27 mouse cellular contexts compared by ENCODE assay signal in the genomic region with DNA sequence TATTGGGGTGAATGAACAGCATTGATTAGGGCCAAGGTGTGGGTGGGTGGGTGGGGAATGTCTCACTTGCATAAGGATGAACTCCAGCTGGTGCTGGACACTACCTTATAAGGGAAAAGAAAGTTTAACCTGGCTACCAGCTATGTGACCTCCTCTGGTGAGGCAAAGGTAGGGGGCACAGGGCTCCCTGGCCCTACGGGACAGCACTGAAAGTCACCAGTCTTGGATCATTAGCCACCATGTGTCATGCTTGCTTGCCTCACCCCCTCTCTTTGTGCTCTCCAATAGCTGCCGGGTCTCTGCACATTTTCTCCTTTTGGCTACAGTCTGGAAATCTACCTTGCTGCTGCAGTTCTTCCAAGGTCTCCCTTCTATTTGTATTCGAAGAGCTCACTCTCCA. TPM values are rescaled to one million over a fixed set of nuclear protein-coding genes. Genes with fewer than 3 reads are reported as not detected.
"Had no signal": no experiment of that assay in that cellular context is flagged by ENCODE, and none has a peak within 500 bp of the region (broad histone marks: within the 10 kb centered on the region; RNA-seq: fewer than 3 reads in every experiment).

No protein-coding gene starts in this region.

- H3K9ac ChIP-seq: limb, embryonic 13.5 days; liver, embryonic 13.5 days; lung, embryonic 15.5 days; neural tube, embryonic 12.5 days; neural tube, embryonic 15.5 days had no signal

- ATAC-seq: hindbrain, postnatal 0 days; inflammation-experienced regulatory T-cells, adult 6 months; intestine, embryonic 16.5 days had no signal

- H3K27ac ChIP-seq: hindbrain, postnatal 0 days; layer of hippocampus, adult 2 months; limb, embryonic 10.5 days; limb, embryonic 13.5 days; liver, embryonic 13.5 days; lung, embryonic 15.5 days; midbrain, embryonic 10.5 days; neural tube, embryonic 12.5 days; neural tube, embryonic 15.5 days; stomach, postnatal 0 days had no signal

- H3K4me3 ChIP-seq: layer of hippocampus, adult 2 months; limb, embryonic 10.5 days; limb, embryonic 13.5 days; liver, embryonic 13.5 days; lung, embryonic 15.5 days; megakaryocyte, embryonic 14.5 days; midbrain, embryonic 10.5 days; neural tube, embryonic 12.5 days; neural tube, embryonic 15.5 days had no signal

- DNase-seq: kidney, postnatal 25 days; layer of hippocampus, adult 9-11 months; liver, embryonic 13.5 days; lung, adult 18-20 months; lung, postnatal 10 days; lung, postnatal 36 days; midbrain, embryonic 14.5 days; right cerebral cortex, adult 18-20 months; right cerebral cortex, postnatal 14 days; right cerebral cortex, postnatal 4 days; thymus, adult 2 months; thymus, postnatal 14 days; thymus, postnatal 4 days had no signal

- H3K4me2 ChIP-seq: limb, embryonic 13.5 days; liver, embryonic 13.5 days; lung, embryonic 15.5 days; neural tube, embryonic 12.5 days; neural tube, embryonic 15.5 days had no signal

- H3K36me3 ChIP-seq: limb, embryonic 10.5 days; limb, embryonic 13.5 days; liver, embryonic 13.5 days; lung, embryonic 15.5 days; midbrain, embryonic 10.5 days; neural tube, embryonic 12.5 days; neural tube, embryonic 15.5 days had no signal

- H3K4me1 ChIP-seq: limb, embryonic 10.5 days; limb, embryonic 13.5 days; liver, embryonic 13.5 days; lung, embryonic 15.5 days; megakaryocyte, embryonic 14.5 days; neural tube, embryonic 12.5 days; neural tube, embryonic 15.5 days had no signal

- H3K9me3 ChIP-seq: limb, embryonic 10.5 days; limb, embryonic 13.5 days; liver, embryonic 13.5 days; lung, embryonic 15.5 days; megakaryocyte, embryonic 14.5 days; midbrain, embryonic 10.5 days; neural tube, embryonic 12.5 days; neural tube, embryonic 15.5 days had no signal

RNA-seq across cellular contexts. Expression of gene Rxfp3, which starts 7.6 kb away (rescaled TPM):
- polyA plus RNA-seq: intestine, embryonic 16.5 days; large intestine, adult 2 months; liver, embryonic 13.5 days had no signal

RNA-seq across cellular contexts. Expression of gene Slc45a2, which starts 29.7 kb away (rescaled TPM):
- polyA plus RNA-seq: inflammation-experienced regulatory T-cells, adult 6 months; intestine, embryonic 16.5 days; large intestine, adult 2 months; liver, embryonic 13.5 days; lung, embryonic 15.5 days; midbrain, embryonic 14.5 days; neural tube, embryonic 15.5 days; stomach, embryonic 14.5 days; stomach, postnatal 0 days; thymus, adult 2 months had no signal

RNA-seq across cellular contexts. Expression of gene Adamts12, which starts 34.4 kb away (rescaled TPM):
- polyA plus RNA-seq: inflammation-experienced regulatory T-cells, adult 6 months had no signal
